Mouse (Mus musculus) macrophage (primary cell): ENCODE measurements at regions not wholly inside any gene's neighbourhood (a gene's known extent, or its start where the extent isn't known, plus 50 kb on each side); places are given as distances from the start of the nearest gene placed in this dataset.

ENCODE experiments used
- H3K27ac ChIP-seq: fragments of 350-480 bp; formaldehyde crosslinking; 2 replicates; pipeline ENCODE4 v1.9.0; 2021
- H3K36me3 ChIP-seq: fragments of 350-480 bp; formaldehyde crosslinking; 2 replicates; pipeline ENCODE4 v1.9.0; 2021; ENCODE audit errors: inconsistent target
- H3K4me3 ChIP-seq: fragments of 350-480 bp; formaldehyde crosslinking; 2 replicates; pipeline ENCODE4 v1.9.0; 2021; ENCODE audit errors: inconsistent target
- H3K79me2 ChIP-seq: fragments of 350-480 bp; formaldehyde crosslinking; 2 replicates; pipeline ENCODE4 v1.9.0; 2021; ENCODE audit errors: inconsistent target
- WGBS: methylation state at CpG from one replicate; pipeline ENCODE4 v1.1.7; 2026; ENCODE audit warnings: inconsistent platforms; ENCODE audit not compliant: missing documents; 5-methylcytosine and 5-hydroxymethylcytosine counted together

DNA sequence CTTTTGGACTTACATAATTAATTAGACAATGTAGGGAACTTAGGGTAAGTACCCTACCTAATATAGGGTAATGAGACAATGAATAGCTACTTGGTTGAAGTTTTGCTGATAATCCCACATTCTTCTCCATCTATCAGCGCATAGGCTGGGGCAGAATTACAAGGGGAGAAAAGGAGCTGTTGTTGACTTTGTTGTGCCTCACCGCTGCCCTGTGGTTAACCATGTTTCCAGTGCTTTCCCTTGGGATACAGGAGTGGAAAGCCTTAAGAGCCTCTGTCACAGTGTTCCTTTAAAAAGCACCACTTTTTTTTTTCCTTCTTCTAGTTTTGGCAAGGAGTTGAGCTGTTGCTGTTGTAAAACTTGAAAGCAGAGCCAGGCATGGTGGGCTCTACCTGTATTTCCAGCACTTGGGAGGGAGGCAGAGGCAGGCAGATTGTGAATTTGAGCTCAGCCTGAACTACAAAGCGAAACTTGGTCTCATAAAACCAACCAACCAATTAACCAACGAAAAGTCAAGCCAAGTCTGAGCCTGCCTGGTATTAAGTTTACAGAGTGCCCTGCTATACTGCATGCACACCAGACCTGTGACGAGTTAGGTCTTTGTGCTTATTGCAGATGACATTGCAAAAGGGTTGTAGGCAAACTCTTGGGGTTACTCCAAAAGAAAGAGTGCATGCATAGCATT, 162.8 kb downstream of the Gja1 start:
- Histone ChIP-seq H3K79me2 (no peaks in the 10 kb centered on the region), H3K36me3 (no peaks in the 10 kb centered on the region), H3K4me3 (no peak overlapping the region), H3K27ac (no peak overlapping the region)
- WGBS: 94% methylated on average over 5 of the region's 5 CpGs

- H3K4me3 ChIP-seq: no peak overlapping the region
- H3K79me2 ChIP-seq: no peaks in the 10 kb centered on the region
- no peak overlapping the region for H3K27ac ChIP-seq
- H3K36me3 ChIP-seq: no peaks in the 10 kb centered on the region
- WGBS: 97% methylated on average over 3 of the region's 3 CpGs
Measured at GRCm38 (mm10) chr10:56542106-56542505, 165.0 kb downstream of the Gja1 start.

DNA sequence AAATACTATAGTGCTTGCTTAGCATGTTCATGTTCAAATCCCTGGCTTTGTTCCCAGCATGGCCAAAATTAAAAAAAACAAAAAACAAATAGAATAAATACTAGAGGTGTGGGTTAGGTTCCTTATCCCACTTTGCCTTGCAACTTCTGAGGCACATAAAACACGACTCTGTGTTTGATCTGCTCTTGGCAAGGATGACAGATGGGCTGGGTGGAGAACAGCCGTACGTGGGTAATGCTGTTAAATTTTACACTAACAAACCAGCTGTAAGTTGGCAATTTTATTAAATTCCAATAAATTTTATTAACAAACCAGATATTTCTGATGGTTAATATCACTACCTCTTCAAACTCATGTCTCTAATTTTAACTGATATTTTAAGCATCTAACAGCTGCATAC, 168.9 kb downstream of the Gja1 start:
- Histone ChIP-seq H3K36me3 (no peaks in the 10 kb centered on the region), H3K79me2 (no peaks in the 10 kb centered on the region), H3K27ac (no peak overlapping the region), H3K4me3 (no peak overlapping the region)
- 97% methylated on average over 3 of the region's 3 CpGs for WGBS

- no peak overlapping the region for H3K27ac ChIP-seq
- 66% methylated on average over 2 of the region's 2 CpGs for WGBS
- H3K79me2 ChIP-seq: no peaks in the 10 kb centered on the region
- H3K36me3 ChIP-seq: no peaks in the 10 kb centered on the region
- H3K4me3 ChIP-seq: no peak overlapping the region
Measured at GRCm38 (mm10) chr10:56546824-56547223, 169.7 kb downstream of the Gja1 start.

DNA sequence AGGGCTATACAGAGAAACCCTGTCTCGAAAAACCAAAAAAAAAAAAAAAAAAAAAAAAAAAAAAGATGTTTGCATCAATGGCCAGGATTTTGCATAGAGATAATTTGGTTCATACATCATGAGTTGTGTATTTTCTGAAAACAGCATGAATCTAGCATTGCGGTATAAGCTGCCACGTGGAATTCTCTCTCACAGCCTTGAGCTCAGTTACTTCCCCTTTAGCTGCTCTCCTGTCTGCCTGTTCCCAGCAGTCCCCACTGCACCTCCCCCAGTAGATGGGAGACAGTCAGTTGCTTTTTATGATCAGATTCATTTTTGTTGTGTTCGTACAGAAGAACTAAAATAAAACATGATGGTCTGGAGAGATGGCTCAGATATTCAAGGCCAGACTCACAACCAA, 170.7 kb downstream of the Gja1 start:
- Histone ChIP-seq H3K4me3 (no peak overlapping the region), H3K36me3 (no peaks in the 10 kb centered on the region), H3K79me2 (no peaks in the 10 kb centered on the region), H3K27ac (no peak overlapping the region)
- 11% methylated on average over 3 of the region's 4 CpGs for WGBS

DNA sequence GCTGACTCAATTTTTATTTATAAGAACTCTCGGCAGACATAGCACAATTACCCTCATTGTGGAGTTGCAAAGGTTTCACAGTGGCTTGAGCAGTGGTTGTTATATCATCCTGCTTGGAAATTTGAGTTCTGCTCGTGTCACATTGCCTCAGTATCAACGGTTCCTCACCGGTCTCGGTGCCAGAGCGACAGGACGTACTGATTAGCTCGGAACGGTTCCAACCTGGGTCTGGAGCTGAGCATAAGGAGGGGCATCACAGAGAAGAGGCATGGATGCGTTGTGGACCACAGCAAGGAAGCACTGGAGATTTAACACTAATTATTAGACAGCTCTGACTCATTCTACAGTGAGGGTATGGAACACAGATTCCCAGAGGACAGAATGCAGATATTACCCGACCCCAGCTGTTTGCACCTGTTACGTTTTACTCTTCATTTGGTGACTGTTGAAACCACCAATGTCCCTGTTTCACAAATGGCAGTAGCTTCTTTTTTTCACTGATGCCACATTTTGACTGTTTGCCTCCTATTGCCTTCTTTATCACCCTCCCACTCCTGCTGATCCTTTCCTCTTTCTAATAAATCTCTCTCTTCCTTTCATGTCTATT, 189.8 kb downstream of the Gja1 start:
- Histone ChIP-seq H3K79me2 (no peaks in the 10 kb centered on the region), H3K36me3 (no peaks in the 10 kb centered on the region), H3K27ac (no peak overlapping the region), H3K4me3 (no peak overlapping the region)
- 93% methylated on average over 12 of the region's 12 CpGs for WGBS

- 81% methylated on average over 6 of the region's 6 CpGs for WGBS
Measured at GRCm38 (mm10) chr10:56582065-56582464, 204.9 kb downstream of the Gja1 start.

GRCm38 (mm10) chr10:56587205-56587604, 210.1 kb downstream of the Gja1 start:
- Histone ChIP-seq H3K79me2 (no peaks in the 10 kb centered on the region), H3K36me3 (no peaks in the 10 kb centered on the region), H3K27ac (no peak overlapping the region), H3K4me3 (no peak overlapping the region)
- WGBS: 70% methylated on average over 2 of the region's 2 CpGs

More at GRCm38 (mm10) chr10:56582065-56582464, 204.9 kb downstream of the Gja1 start:
- Histone ChIP-seq H3K4me3 (no peak overlapping the region), H3K27ac (no peak overlapping the region), H3K36me3 (no peaks in the 10 kb centered on the region), H3K79me2 (no peaks in the 10 kb centered on the region)

DNA sequence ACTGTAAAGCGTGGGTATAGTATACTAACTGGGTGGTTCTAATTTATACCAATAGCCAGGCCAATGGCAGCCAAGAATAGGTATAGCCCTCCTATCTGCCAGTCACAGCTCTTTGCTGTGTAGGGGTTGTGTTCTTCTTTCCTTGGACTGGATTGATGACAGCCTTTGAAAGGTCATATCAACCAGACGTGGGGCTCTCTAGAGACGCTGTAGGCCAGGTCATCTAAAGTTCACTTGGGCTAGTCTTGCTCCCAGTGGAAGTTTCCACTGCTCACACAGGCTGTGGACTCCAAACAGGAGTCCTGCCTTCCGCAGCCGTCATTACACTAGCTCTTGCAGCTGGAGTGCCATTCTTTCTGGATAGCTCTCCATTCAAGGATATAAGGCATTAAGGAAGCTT, 220.3 kb downstream of the Gja1 start:
- H3K36me3 ChIP-seq: no peaks in the 10 kb centered on the region
- 98% methylated on average over 5 of the region's 5 CpGs for WGBS
- no peak overlapping the region for H3K4me3 ChIP-seq
- no peaks in the 10 kb centered on the region for H3K79me2 ChIP-seq
- no peak overlapping the region for H3K27ac ChIP-seq

GRCm38 (mm10) chr10:56598191-56598590, 221.1 kb downstream of the Gja1 start:
- Histone ChIP-seq H3K36me3 (no peaks in the 10 kb centered on the region), H3K79me2 (no peaks in the 10 kb centered on the region), H3K4me3 (no peak overlapping the region), H3K27ac (no peak overlapping the region)
- 0% methylated on average over 3 of the region's 3 CpGs for WGBS

- WGBS: 69% methylated on average over 4 of the region's 4 CpGs
- H3K4me3 ChIP-seq: no peak overlapping the region
Measured at GRCm38 (mm10) chr10:56599923-56600322, 222.8 kb downstream of the Gja1 start.

GRCm38 (mm10) chr10:56611564-56612288, 234.6 kb downstream of the Gja1 start:
- H3K36me3 ChIP-seq: no peaks in the 10 kb centered on the region
- H3K27ac ChIP-seq: no peak overlapping the region
- no peak overlapping the region for H3K4me3 ChIP-seq
- no peaks in the 10 kb centered on the region for H3K79me2 ChIP-seq
- WGBS: 51% methylated on average over 8 of the region's 8 CpGs

More at GRCm38 (mm10) chr10:56599923-56600322, 222.8 kb downstream of the Gja1 start:
- no peak overlapping the region for H3K27ac ChIP-seq
- no peaks in the 10 kb centered on the region for H3K36me3 ChIP-seq
- no peaks in the 10 kb centered on the region for H3K79me2 ChIP-seq

GRCm38 (mm10) chr10:56642656-56643055, 265.5 kb downstream of the Gja1 start:
- no peak overlapping the region for H3K4me3 ChIP-seq
- H3K79me2 ChIP-seq: no peaks in the 10 kb centered on the region
- H3K27ac ChIP-seq: no peak overlapping the region
- 90% methylated on average over 2 of the region's 2 CpGs for WGBS
- H3K36me3 ChIP-seq: no peaks in the 10 kb centered on the region

DNA sequence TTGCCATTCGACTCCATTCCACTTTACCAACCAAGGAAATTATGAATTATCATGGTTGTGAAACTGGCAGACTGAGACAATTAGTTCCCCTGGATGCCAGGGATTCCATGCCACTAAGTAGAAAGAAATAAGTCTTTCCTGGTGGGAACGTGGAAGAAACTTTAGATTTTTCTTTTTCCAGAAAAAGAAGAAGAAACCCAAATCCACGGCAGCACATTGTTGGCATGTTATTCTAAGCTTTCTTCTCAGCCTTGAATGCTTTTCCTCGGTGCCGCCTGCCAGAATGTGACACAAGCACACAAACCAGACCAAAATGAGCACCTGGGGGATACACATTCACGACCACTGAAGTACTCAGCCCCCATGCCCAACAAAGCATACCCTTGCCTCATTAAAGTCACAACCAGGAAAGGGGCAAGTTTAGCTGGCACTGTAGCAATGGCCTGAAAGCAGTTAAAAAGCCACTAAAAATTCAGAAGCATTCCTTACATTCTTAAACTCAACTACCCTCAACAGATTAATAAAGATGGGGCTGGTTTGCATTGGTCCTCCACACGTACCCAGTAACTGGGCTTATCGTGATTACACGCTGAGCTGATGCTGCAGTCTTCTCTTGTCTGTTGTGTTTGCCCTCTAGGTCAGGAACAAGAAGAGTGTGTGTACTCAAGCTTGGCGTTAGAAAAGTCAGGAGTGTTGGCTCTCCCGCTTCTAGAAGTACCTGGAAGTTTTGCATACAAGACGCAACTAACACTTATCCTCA, 266.4 kb downstream of the Gja1 start:
- WGBS: 94% methylated on average over 12 of the region's 12 CpGs
- H3K4me3 ChIP-seq: no peak overlapping the region
- H3K79me2 ChIP-seq: no peaks in the 10 kb centered on the region
- no peaks in the 10 kb centered on the region for H3K36me3 ChIP-seq
- H3K27ac ChIP-seq: no peak overlapping the region
